Mouse (Mus musculus): Measurements from ENCODE around the gene Dph3. TPM values are rescaled to one million over a fixed set of nuclear protein-coding genes. Genes with fewer than 3 reads are reported as not detected.
"Not testable (repeated sequence)": the region's sequence is repeated elsewhere in the genome, so short reads cannot be mapped to it uniquely, and the experiment has no call there.

Gene Dph3
- 10 to 100 TPM; 40.2 to 45.3 TPM for total RNA-seq (2021)
- long read RNA-seq, experiment 1, transcript Dph3-205 (2 exons, 809 nt) = minor isoform, 11 of 44 reads
- long read RNA-seq, experiment 1, transcript Dph3-202 (3 exons, 2,953 nt) = major isoform, 24 of 44 reads
- long read RNA-seq, experiment 1, partial matches to known transcripts = 0 of 44 reads
- long read RNA-seq, experiment 1, other reads (novel, unspliced or antisense) = 3 of 44 reads
- long read RNA-seq, experiment 2, transcript Dph3-202 (3 exons, 2,953 nt) = major isoform, 24 of 43 reads
- long read RNA-seq, experiment 2, transcript Dph3-205 (2 exons, 809 nt) = minor isoform, 12 of 43 reads
- long read RNA-seq, experiment 2, partial matches to known transcripts = 0 of 43 reads
- long read RNA-seq, experiment 2, other reads (novel, unspliced or antisense) = 2 of 43 reads

GRCm38 (mm10) chr14:32085486-32086201 is at the start of gene Dph3:
Dph3 (minus strand) TSS chr14:32085729.
- peak; percentile 99 for DNase-seq (ENCODE audit: low spot score in 2 of 2)

DNA sequence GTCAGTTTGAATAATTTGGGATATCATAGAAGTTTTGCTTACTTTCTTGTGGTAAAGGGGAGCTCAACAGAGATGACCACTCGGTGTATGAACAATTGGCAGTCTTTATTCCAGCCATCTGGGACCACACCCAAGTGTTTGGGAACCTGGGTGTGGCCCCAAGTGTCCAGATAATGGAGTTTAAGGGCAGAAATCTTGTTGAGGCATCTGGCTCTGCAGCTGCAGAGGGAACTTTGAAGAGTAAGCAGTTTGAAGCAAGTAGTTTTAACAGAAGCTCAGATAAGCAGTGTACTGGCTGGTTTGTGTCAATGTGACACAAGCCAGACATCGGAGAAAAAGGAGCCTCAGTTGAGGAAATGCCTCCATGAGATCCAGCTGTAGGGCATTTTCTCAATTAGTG is 48.8 kb upstream of the Dph3 start:
- DNase-seq (ENCODE audit: low spot score in 2 of 2) = no peak

DNA sequence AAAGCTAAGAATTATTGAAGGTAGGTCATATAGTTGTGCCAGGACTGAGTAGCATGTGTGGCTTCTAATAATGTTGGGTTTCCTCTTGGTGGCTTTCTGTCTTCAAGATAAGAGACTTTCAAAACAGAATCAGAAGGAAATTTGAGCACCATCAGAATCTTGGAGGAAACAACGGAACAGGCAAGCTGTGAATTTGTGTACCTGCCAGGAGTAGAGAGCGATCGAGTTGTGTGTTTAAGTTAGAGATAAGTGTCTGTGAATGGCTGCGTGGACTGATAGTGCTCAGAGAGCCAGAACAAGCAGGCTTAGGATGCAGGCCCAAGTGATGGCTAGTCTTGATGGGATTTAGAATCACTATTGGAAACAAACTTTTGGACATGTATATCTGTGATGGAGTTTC is 46.3 kb upstream of the Dph3 start:
- DNase-seq (ENCODE audit: low spot score in 2 of 2) = no peak

DNA sequence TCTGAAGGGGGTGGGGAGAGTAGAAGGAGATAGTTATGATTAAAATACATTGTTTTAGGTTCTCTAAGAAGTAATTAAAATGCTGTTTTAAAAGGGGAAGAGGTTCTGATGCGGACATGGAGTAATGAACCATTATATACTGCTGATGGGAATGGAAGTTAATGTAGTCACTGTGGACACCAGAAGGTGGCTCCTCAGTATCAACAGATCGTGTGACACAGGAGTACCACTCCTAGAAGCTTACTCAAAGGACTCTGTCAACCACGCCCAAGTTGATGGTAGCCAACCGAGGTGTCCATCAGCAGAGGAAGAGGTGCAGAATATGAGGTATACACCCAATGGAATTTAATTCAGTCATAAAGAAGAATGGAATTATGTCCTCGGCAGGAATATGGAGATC is 42.9 kb upstream of the Dph3 start:
- DNase-seq (ENCODE audit: low spot score in 2 of 2) = no peak

GRCm38 (mm10) chr14:32125256-32125655 is 39.7 kb upstream of the Dph3 start:
- not testable (repeated sequence) for DNase-seq (ENCODE audit: low spot score in 2 of 2)

- DNase-seq (ENCODE audit: low spot score in 2 of 2) = no peak
These were observed 38.7 kb upstream of the Dph3 start for GRCm38 (mm10) chr14:32124261-32124660.

GRCm38 (mm10) chr14:32121920-32122315 is 36.4 kb upstream of the Dph3 start:
- no peak for DNase-seq (ENCODE audit: low spot score in 2 of 2)

- no peak for DNase-seq (ENCODE audit: low spot score in 2 of 2)
These were observed 35.7 kb upstream of the Dph3 start for GRCm38 (mm10) chr14:32120940-32121919.

GRCm38 (mm10) chr14:32112124-32112523 is 26.6 kb upstream of the Dph3 start:
- DNase-seq (ENCODE audit: low spot score in 2 of 2) = not testable (repeated sequence)

- DNase-seq (ENCODE audit: low spot score in 2 of 2) = no peak
These were observed 21.4 kb upstream of the Dph3 start for GRCm38 (mm10) chr14:32106911-32107310.

DNA sequence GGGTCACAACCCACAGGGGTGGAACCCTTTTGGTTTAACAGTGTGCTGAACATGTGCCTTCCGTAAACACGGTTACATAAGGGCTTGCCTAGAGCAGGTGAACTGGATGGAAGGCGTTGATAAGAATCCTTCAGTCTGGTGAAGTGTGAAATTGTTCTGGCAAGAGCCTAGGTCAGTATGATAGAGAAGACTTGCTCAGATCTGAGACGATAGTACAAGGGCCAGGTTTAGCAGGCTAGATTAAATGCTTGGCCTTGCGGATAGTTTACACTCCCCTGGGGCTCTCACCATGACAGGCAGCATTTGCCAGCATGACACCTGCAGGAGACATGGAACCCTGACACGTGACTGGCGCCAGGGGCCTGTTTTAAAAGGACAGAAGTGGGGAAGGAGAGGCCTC is 20.1 kb upstream of the Dph3 start:
- DNase-seq (ENCODE audit: low spot score in 2 of 2) = no peak

DNA sequence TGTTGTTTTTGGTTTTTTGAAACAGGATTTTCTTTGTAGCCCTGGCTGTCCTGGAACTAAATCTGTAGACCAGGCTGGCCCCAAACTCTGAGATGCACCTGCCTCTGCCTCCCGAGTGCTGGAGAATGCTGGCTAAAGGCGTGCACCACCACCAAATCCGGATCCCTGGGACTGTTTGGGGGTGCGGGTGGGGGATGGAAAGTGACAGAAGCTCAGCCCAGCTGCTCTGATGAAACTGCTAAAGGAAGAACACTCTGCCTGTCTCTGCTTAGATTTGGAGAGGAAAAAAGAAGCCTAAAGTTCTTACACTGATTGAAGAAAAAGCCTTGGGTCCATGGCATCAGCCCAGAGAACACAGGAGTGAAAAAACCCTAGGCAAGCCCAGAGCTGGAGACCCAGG is 18.0 kb upstream of the Dph3 start:
- no peak for DNase-seq (ENCODE audit: low spot score in 2 of 2)

- DNase-seq (ENCODE audit: low spot score in 2 of 2) = no peak
These were observed 13.4 kb upstream of the Dph3 start for GRCm38 (mm10) chr14:32098951-32099350.

- DNase-seq (ENCODE audit: low spot score in 2 of 2) = no peak
These were observed 12.2 kb upstream of the Dph3 start for GRCm38 (mm10) chr14:32097691-32098090.

DNA sequence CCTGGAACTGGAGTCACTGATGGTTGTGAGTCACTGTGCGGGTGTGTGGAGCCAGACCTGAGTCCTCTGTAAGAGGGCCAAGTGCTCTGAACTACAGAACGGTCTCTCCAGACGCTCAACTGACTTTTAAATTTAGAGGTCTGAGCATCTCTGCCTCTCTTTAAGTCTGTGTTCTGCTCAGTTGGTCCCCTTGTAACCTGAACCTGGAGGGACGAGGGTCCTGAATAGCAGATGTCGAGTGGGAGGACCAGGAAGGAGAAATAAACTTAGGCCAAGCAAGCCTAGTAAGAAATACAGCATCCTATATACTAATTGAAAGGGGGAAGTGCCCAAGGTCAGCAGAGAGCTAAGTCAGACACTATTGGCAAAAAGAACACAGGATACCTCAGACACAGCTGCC is 11.2 kb upstream of the Dph3 start:
- no peak for DNase-seq (ENCODE audit: low spot score in 2 of 2)

- no peak for DNase-seq (ENCODE audit: low spot score in 2 of 2)
These were observed 10.1 kb upstream of the Dph3 start for GRCm38 (mm10) chr14:32095646-32096045.

- DNase-seq (ENCODE audit: low spot score in 2 of 2) = no peak
These were observed 8.1 kb upstream of the Dph3 start for GRCm38 (mm10) chr14:32093500-32094117.

- no peak for DNase-seq (ENCODE audit: low spot score in 2 of 2)
These were observed 7.5 kb upstream of the Dph3 start for GRCm38 (mm10) chr14:32093018-32093417.

- DNase-seq (ENCODE audit: low spot score in 2 of 2) = no peak
These were observed 6.2 kb upstream of the Dph3 start for GRCm38 (mm10) chr14:32091704-32092103.

GRCm38 (mm10) chr14:32091124-32091523 is 5.6 kb upstream of the Dph3 start:
- no peak for DNase-seq (ENCODE audit: low spot score in 2 of 2)

Measured in left cerebral cortex, adult 18-20 months (tissue).